Mouse (Mus musculus) CD4-positive naive resting alpha-beta T cell, adult 76 days (primary cell): ENCODE results near the gene Prok2. TPM values are rescaled to one million over a fixed set of nuclear protein-coding genes. Genes with fewer than 3 reads are reported as not detected.

Source experiments
- total RNA-seq: library from RNA; stranded (reverse); gene quantifications from one replicate; pipeline ENCODE4 v1.2.4, GENCODE M21; 2023

Prok2 gene
- total RNA-seq, result not detected

GRCm38 (mm10) chr6:99725971-99726561 is at the start of gene Prok2:
Gene Prok2, minus strand, starts transcription at chr6:99726392.

GRCm38 (mm10) chr6:99692206-99692915 is 33.8 kb downstream of the Prok2 start, which contains the start of gene Gpr27:
Gene Gpr27, plus strand, starts transcription at chr6:99692679.

GRCm38 (mm10) chr6:99666318-99667171 is 59.6 kb downstream of the Prok2 start, which contains the start of the genes Eif4e3 and Gm20696:
Gene Eif4e3, minus strand, starts transcription at chr6:99666771.
Gene Gm20696, minus strand, starts transcription at chr6:99666797.

Other genes starting within 250 kb of the Prok2 start
- 937 TPM for gene Foxp1, start 203.7 kb downstream of the Prok2 start, total RNA-seq
- gene Eif4e3, start 59.6 kb downstream of the Prok2 start, total RNA-seq, result 11.1 TPM
- gene Gm20696, start 59.6 kb downstream of the Prok2 start, total RNA-seq, result 66.7 TPM
- gene Gpr27, start 33.7 kb downstream of the Prok2 start, total RNA-seq, result not detected